Mouse (Mus musculus): Measurements from ENCODE around the gene Gucy1b2.

DNA sequence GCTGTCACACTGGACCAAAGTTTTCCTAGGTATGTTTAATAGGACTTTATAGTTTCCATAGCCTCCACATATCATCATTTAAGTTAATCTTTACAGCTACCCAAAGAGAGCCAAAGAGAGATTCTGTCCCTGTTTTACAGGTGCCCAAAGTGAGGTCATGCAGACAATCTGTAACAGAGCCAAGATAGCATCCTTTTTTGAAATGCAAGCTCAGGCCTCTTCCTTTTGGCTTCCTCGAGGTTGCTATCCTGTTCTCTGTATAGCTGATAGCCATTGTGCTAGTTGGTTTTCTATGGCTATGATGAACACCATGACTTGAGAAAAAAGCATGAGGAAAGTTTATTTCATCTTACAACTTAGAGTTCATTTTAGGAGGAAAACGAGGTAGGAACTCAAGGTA lies 80.0 kb downstream of the Gucy1b2 start:
- TF ChIP-seq CTCF (IDR thresholded peaks at IDR 0.05; ENCODE audit: low read depth, low read length) (no peak), GATA1 (IDR thresholded peaks at IDR 0.05; ENCODE audit: borderline replicate concordance, low read length) (no peak), GATA2 (IDR thresholded peaks at IDR 0.05; ENCODE audit: borderline replicate concordance, low read depth, low read length) (no peak), POLR2AphosphoS5 (IDR thresholded peaks at IDR 0.05; ENCODE audit: insufficient replicate concordance, low read depth, low read length) (no peak), TAL1 (conservative IDR thresholded peaks at IDR 0.05; ENCODE audit: low read depth, low read length) (no peak)
